8 mouse cellular contexts compared by ENCODE assay signal in genomic region chr6:117166581-117167425, GRCm38 (mm10). TPM values are rescaled to one million over a fixed set of nuclear protein-coding genes. Genes with fewer than 3 reads are reported as not detected.
DNase-seq lines count a peak whose midpoint lies in the region; ATAC-seq lines count a peak whose summit lies in the region.

No protein-coding gene starts in this region.

- H3K27me3 ChIP-seq in embryonic facial prominence, embryonic 14.5 days (replicated peaks; ENCODE audit: control insufficient read depth, insufficient read depth, low read length): peaks cover 9% of the 10 kb centered on the region; the same call in 1 of the 2 replicates
- H3K27me3 ChIP-seq in heart, embryonic 10.5 days (ENCODE audit: insufficient read depth, poor library complexity, severe bottlenecking): peaks cover 63% of the 10 kb centered on the region
- 0 out of 2 replicates have a peak, but pooled peaks cover 4% of the 10 kb centered on the region for H3K27me3 ChIP-seq in kidney, embryonic 14.5 days (ENCODE audit: control insufficient read depth, insufficient read depth, low read length)
- peaks cover 58% of the 10 kb centered on the region for H3K27me3 ChIP-seq in limb, embryonic 13.5 days
- H3K27me3 ChIP-seq in midbrain, embryonic 16.5 days (ENCODE audit: control insufficient read depth, insufficient read depth, low read depth, low read length): peaks cover 43% of the 10 kb centered on the region
- H3K27me3 ChIP-seq in stomach, embryonic 15.5 days (replicated peaks): peaks cover 5% of the 10 kb centered on the region; the same call in 1 of the 2 replicates

- H3K36me3 ChIP-seq in embryonic facial prominence, embryonic 14.5 days (ENCODE audit: control insufficient read depth, insufficient read depth, low read length): no peaks in the 10 kb centered on the region
- H3K36me3 ChIP-seq in heart, embryonic 10.5 days: peaks cover 7% of the 10 kb centered on the region; the same call in 1 of the 2 replicates
- H3K36me3 ChIP-seq in kidney, embryonic 14.5 days (ENCODE audit: control insufficient read depth, insufficient read depth, low read length): no peaks in the 10 kb centered on the region
- H3K36me3 ChIP-seq in limb, embryonic 13.5 days: 0 out of 2 replicates have a peak, but pooled peaks cover 3% of the 10 kb centered on the region
- no peaks in the 10 kb centered on the region for H3K36me3 ChIP-seq in midbrain, embryonic 16.5 days (ENCODE audit: control insufficient read depth, insufficient read depth, low read length)
- H3K36me3 ChIP-seq in stomach, embryonic 15.5 days: no peaks in the 10 kb centered on the region

- H3K4me3 ChIP-seq in embryonic facial prominence, embryonic 14.5 days (ENCODE audit: low read depth, low read length): no peak overlapping the region
- H3K4me3 ChIP-seq in heart, embryonic 10.5 days: peak overlapping the region; percentile 76
- H3K4me3 ChIP-seq in kidney, embryonic 14.5 days (ENCODE audit: low read length): peak overlapping the region; percentile 4; the same call in 1 of the 2 replicates
- peak overlapping the region; percentile 76; the same call in 1 of the 2 replicates for H3K4me3 ChIP-seq in limb, embryonic 13.5 days
- H3K4me3 ChIP-seq in midbrain, embryonic 16.5 days (ENCODE audit: low read depth, low read length): no peak overlapping the region
- no peak overlapping the region for H3K4me3 ChIP-seq in stomach, embryonic 15.5 days (replicated peaks)

- 2% methylated on average over 16 of the region's 16 CpGs for whole genome bisulfite sequencing in embryonic facial prominence, embryonic 14.5 days
- 2% methylated on average over 16 of the region's 16 CpGs for WGBS in heart, embryonic 10.5 days
- 1% methylated on average over 16 of the region's 16 CpGs for WGBS in kidney, embryonic 14.5 days
- WGBS in limb, embryonic 13.5 days: under 1% methylated on average over 16 of the region's 16 CpGs
- 2% methylated on average over 16 of the region's 16 CpGs for WGBS in midbrain, embryonic 16.5 days
- 4% methylated on average over 16 of the region's 16 CpGs for WGBS in stomach, embryonic 15.5 days

- no peak overlapping the region for H3K9ac ChIP-seq in embryonic facial prominence, embryonic 14.5 days (ENCODE audit: low read depth, low read length)
- no peak overlapping the region for H3K9ac ChIP-seq in kidney, embryonic 14.5 days (ENCODE audit: low read depth, low read length)
- no peak overlapping the region for H3K9ac ChIP-seq in limb, embryonic 13.5 days
- no peak overlapping the region for H3K9ac ChIP-seq in midbrain, embryonic 16.5 days (ENCODE audit: low read depth, low read length)
- H3K9ac ChIP-seq in stomach, embryonic 15.5 days: no peak overlapping the region

- peak overlapping the region; percentile 89 for H3K4me2 ChIP-seq in embryonic facial prominence, embryonic 14.5 days (ENCODE audit: low read depth, low read length)
- peak overlapping the region; percentile 96; the same call in 1 of the 2 replicates for H3K4me2 ChIP-seq in kidney, embryonic 14.5 days (replicated peaks; ENCODE audit: low read depth, low read length)
- peak overlapping the region; percentile 91 for H3K4me2 ChIP-seq in limb, embryonic 13.5 days (replicated peaks)
- H3K4me2 ChIP-seq in midbrain, embryonic 16.5 days (ENCODE audit: low read length): peak overlapping the region; percentile 35; the same call in 1 of the 2 replicates
- H3K4me2 ChIP-seq in stomach, embryonic 15.5 days: peak overlapping the region; percentile 38

- DNase-seq in spleen, adult 18-20 months: peak; percentile 27 to 69
- no peak for DNase-seq in spleen, adult 12 weeks (ENCODE audit: low spot score)
- peak; percentile 95 for DNase-seq in embryonic facial prominence, embryonic 14.5 days (ENCODE audit: low spot score)
- peak; percentile 91 for DNase-seq in heart, embryonic 10.5 days (ENCODE audit: low spot score)

- H3K9me3 ChIP-seq in embryonic facial prominence, embryonic 14.5 days (ENCODE audit: control insufficient read depth, low read length): no peaks in the 10 kb centered on the region
- no peaks in the 10 kb centered on the region for H3K9me3 ChIP-seq in heart, embryonic 10.5 days
- no peaks in the 10 kb centered on the region for H3K9me3 ChIP-seq in kidney, embryonic 14.5 days (ENCODE audit: control insufficient read depth, low read length)
- H3K9me3 ChIP-seq in limb, embryonic 13.5 days: no peaks in the 10 kb centered on the region
- H3K9me3 ChIP-seq in midbrain, embryonic 16.5 days (replicated peaks; ENCODE audit: control insufficient read depth, low read length, poor library complexity, severe bottlenecking): no peaks in the 10 kb centered on the region
- H3K9me3 ChIP-seq in stomach, embryonic 15.5 days: no peaks in the 10 kb centered on the region

- peak; percentile 86 for ATAC-seq in embryonic facial prominence, embryonic 14.5 days (ENCODE audit: low read depth)
- ATAC-seq in kidney, embryonic 14.5 days (ENCODE audit: low FRiP score, low TSS enrichment): peak; percentile 76
- peak; percentile 79; the same call in 1 of the 2 replicates for ATAC-seq in limb, embryonic 13.5 days (ENCODE audit: low FRiP score, low read depth)
- ATAC-seq in midbrain, embryonic 16.5 days: peak; percentile 92
- 0 out of 2 replicates have a peak, but pooled peaks have one; percentile 65 for ATAC-seq in stomach, embryonic 15.5 days (ENCODE audit: insufficient read depth, low FRiP score, low read depth)

- no peak overlapping the region for H3K27ac ChIP-seq in embryonic facial prominence, embryonic 14.5 days (replicated peaks; ENCODE audit: low read depth, low read length)
- H3K27ac ChIP-seq in heart, embryonic 10.5 days: no peak overlapping the region
- H3K27ac ChIP-seq in kidney, embryonic 14.5 days (ENCODE audit: low read depth, low read length): no peak overlapping the region
- no peak overlapping the region for H3K27ac ChIP-seq in limb, embryonic 13.5 days
- H3K27ac ChIP-seq in midbrain, embryonic 16.5 days (ENCODE audit: low read length): no peak overlapping the region
- no peak overlapping the region for H3K27ac ChIP-seq in stomach, embryonic 15.5 days

- peaks cover 5% of the 10 kb centered on the region for H3K4me1 ChIP-seq in embryonic facial prominence, embryonic 14.5 days (ENCODE audit: control insufficient read depth, insufficient read depth, low read length)
- H3K4me1 ChIP-seq in heart, embryonic 10.5 days: peaks cover 32% of the 10 kb centered on the region
- H3K4me1 ChIP-seq in kidney, embryonic 14.5 days (ENCODE audit: control insufficient read depth, insufficient read depth, low read length): peaks cover 9% of the 10 kb centered on the region
- H3K4me1 ChIP-seq in limb, embryonic 13.5 days: peaks cover 40% of the 10 kb centered on the region
- peaks cover 22% of the 10 kb centered on the region for H3K4me1 ChIP-seq in midbrain, embryonic 16.5 days (ENCODE audit: control insufficient read depth, insufficient read depth, low read length)
- H3K4me1 ChIP-seq in stomach, embryonic 15.5 days: peaks cover 7% of the 10 kb centered on the region

RNA-seq across cellular contexts. Expression of gene Cxcl12, which starts 1.5 kb away (rescaled TPM):
- polyA plus RNA-seq in embryonic facial prominence, embryonic 14.5 days (2014; fragmentation: Nextera tagmentation; extraction: Ambion mirVana): 190 and 226 TPM in 2 replicates
- polyA plus RNA-seq in heart, embryonic 10.5 days (2016; fragmentation: Nextera tagmentation; extraction: Ambion mirVana): 112 and 121 TPM in 2 replicates
- polyA plus RNA-seq in kidney, embryonic 14.5 days (2014; fragmentation: Nextera tagmentation; extraction: Ambion mirVana): 90.7 and 109 TPM in 2 replicates
- polyA plus RNA-seq in limb, embryonic 13.5 days (2015; fragmentation: Nextera tagmentation; extraction: Ambion mirVana): 138 and 141 TPM in 2 replicates
- 51.5 and 52.0 TPM in 2 replicates for polyA plus RNA-seq in midbrain, embryonic 16.5 days (2015; fragmentation: Nextera tagmentation; extraction: Ambion mirVana)
- polyA plus RNA-seq in stomach, embryonic 15.5 days (2015; fragmentation: Nextera tagmentation; extraction: Ambion mirVana): 183 and 190 TPM in 2 replicates

Comparison
In these comparisons a context has a peak if more than half of its experiments do, and no peak if none do; other contexts are left out.
1. H3K4me2 ChIP-seq: peak in every context shown above with its lines; median percentile 96 in kidney, embryonic 14.5 days; 91 in limb, embryonic 13.5 days; 89 in embryonic facial prominence, embryonic 14.5 days; 38 in stomach, embryonic 15.5 days; 35 in midbrain, embryonic 16.5 days.
2. H3K4me3 ChIP-seq: peak in heart, embryonic 10.5 days (single experiment), kidney, embryonic 14.5 days (single experiment) and limb, embryonic 13.5 days (single experiment); none in embryonic facial prominence, embryonic 14.5 days (single experiment), midbrain, embryonic 16.5 days (single experiment) and stomach, embryonic 15.5 days (single experiment).
3. Peak in every context shown above with its lines, with median percentiles within 50 percentile points of each other: ATAC-seq.